Mouse (Mus musculus): ENCODE results near the gene Dzip1.

Dzip1 gene

DNA sequence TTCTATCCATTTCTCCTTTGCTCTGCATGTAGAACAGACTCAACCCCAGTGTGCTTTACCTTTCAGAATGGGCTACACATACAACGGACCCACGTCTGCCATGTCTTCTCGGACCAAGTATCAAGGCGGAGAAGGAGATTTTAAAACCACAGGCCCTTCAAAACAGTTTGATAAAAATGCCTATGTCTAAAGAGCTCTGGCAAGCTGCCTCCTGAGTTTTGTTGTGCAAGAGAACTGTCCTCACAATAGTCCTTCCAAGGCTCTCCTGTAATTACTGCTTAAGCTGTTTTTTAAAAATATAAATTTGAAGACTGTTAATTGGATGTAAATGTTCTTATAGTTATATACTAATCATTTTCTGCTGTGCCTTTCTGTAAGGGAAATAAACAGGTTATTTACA is 51.1 kb downstream of the Dzip1 start:
- no peak for DNase-seq (ENCODE audit: low read depth, low spot score)

- DNase-seq (ENCODE audit: low read depth, low spot score), result no peak
These were observed 55.5 kb downstream of the Dzip1 start for GRCm38 (mm10) chr14:118869712-118870111.

DNA sequence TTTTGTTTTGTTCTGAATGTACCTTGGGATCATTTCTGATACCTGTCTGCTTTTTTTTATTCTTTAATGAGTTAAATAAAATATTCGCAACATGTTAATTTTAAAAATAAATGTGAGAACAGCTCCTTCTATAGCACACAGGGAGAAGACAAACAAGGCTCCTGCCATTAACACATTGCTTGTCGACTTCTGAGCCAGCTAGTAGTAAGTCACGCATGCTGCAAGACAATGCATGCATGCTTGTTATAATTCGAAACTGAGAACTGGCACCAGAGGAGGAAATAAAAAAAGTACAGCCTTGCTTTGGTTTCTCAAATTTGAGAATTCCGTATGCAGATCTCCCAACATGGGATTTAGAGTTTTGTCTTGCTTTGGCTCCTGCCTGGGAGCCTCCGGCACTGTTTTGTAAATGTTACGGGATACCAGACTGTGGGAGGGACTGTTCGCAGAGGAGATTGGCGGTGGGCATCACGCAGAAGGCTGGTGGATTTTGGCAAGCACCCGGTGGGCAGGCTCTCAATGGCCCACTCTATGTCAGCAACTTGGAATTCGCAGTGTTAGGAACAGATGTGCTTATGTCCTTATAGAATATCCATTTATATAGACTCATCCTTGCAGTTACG is 57.0 kb downstream of the Dzip1 start:
- no peak for DNase-seq (ENCODE audit: low read depth, low spot score)

DNA sequence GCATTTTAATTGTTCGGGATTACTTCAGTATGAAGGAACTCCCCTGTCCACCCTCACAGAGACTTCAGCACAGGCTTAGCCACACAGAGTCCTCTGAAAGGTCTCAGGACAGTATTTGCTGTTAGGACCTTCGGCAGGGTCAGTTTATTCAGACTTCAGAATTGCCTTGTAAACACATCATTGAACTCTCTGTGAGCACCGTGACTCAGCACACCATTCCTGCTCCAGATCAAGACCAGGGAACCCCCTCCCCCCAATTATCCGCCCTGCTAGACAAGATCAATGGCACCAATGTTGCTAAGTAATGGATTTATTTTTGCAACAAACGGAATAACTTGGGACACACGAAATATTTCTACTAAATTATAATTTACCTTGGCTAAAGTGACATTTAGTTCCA is 57.9 kb downstream of the Dzip1 start:
- no peak for DNase-seq (ENCODE audit: low read depth, low spot score)

DNA sequence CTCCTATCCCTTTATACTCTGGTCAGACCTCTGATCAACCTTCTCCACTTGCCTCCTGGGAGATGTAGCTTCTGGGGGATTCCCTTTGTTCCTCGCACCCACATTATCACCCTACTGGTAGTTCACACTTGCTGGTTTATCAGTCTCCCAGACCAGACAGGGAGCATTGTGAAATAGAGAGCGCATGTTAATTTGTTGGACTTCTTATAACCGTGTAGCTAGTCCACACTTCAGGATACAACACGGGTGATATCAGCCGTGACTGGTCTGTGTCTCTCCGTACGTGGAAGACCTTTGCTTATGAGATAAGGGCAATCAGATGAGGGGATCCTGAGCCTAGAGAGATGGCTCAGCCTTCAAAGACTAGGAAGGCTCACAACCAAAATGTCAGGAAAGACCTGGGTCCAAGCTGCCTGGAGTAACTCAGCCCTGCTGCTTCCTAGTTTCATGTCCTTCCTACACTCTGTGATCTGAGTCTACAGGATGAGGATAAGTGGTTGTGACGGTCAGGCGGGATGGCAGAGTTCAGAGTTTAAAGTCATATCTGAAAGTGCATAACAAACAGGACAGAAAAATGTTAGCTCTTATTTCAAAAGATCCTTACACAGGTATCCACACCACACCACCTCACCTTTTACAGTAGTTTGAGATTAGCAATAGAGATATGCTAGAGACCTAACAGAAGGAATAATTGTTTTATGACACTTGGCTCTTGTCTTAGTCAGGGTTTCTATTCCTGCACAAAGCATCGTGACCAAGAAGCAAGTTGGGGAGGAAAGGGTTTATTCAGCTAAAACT is 59.0 kb downstream of the Dzip1 start:
- DNase-seq (ENCODE audit: low read depth, low spot score), result no peak

GRCm38 (mm10) chr14:118864905-118865304 is 60.4 kb downstream of the Dzip1 start:
- DNase-seq (ENCODE audit: low read depth, low spot score), result no peak

DNA sequence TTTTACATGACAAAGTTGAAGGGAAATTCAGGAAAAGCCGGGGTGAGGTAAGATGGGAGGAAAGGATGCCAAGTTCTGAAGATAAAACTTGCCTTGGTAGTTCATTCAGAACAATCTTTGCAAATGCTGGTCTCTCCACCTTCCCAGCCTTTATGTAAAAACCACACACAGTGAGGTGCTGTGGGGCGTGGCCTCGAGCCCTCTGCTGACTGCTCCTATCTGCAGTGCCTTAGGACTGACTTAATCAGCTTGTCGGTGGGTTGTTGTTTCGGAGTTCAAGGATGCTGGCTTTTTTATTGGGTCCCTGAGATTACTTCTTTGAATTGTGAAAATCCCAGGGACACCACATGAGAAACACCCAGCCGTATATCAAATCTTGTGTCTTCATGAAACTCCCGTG is 63.0 kb downstream of the Dzip1 start:
- DNase-seq (ENCODE audit: low read depth, low spot score), result no peak

DNA sequence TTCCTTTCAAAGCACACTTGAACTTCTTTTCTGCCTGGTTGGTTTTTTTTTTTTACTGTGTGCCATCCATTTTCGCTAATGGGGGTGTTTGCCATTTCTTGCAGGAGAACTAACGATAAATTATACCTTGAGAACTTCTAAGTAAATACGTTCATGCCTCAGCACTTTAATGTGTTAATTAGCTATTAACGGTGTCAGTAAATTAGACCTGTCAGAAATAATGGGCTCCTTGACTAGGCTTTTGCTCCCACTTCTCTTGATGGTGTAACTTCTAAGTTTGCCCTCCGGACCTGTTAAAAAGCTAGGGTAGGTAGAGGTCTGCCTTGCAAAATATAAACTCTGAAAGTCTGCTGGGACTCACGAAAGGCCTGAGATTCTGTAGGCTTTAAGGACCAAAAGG is 66.9 kb downstream of the Dzip1 start:
- DNase-seq (ENCODE audit: low read depth, low spot score), result no peak

GRCm38 (mm10) chr14:118856563-118856962 is 68.7 kb downstream of the Dzip1 start:
- no peak for DNase-seq (ENCODE audit: low read depth, low spot score)

DNA sequence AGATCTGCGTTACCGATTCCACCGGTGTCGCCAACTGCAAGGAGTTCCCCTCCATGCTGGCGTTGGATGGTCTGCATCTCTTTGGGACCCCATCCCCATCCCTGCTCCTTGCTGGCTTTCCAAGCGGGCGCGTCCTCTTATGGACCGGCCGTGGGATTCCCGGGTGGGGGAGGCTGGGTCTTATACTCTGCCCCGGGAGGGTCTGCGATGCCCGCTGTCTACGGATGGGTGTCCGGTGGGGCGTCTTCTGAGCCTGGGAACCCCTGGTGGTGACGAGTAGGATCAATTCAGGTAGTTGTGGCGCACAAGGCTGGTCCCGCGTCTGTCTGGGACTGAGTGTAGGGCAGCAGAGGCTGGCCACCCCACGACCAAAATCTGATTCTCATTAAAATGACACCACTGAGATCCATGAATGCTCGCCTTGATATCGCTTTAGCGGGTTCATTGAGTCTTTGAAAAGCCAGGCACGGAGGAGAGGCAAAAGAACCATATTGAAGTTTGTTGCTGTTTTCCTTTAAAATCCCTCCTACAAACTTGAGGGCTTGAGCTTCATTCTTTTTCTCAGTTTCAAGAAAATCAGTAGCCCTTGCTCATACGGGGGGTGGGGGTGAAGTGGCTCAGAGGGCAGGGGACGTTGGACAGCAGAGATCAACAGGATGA is 70.0 kb downstream of the Dzip1 start:
- DNase-seq (ENCODE audit: low read depth, low spot score), result no peak

GRCm38 (mm10) chr14:118854371-118855114 is 70.7 kb downstream of the Dzip1 start:
- DNase-seq (ENCODE audit: low read depth, low spot score), result no peak

GRCm38 (mm10) chr14:118851496-118852107 is 73.7 kb downstream of the Dzip1 start:
- DNase-seq (ENCODE audit: low read depth, low spot score), result no peak

DNA sequence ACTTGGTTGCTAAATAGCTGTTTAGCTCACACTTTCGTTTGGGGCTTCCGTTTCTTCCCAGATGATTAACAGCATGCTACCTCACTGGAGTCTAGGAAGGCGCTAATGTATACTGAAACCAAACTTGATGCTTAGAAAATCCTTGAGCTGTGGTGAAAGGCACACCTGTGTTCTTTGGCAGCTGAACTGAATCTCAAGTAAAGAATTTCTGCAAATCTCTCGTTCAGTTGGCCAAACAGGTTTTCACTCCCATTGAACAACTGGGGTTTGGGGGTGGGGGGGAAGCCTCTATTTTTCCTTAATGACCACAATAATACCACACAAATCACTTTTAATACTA is 74.6 kb downstream of the Dzip1 start:
- no peak for DNase-seq (ENCODE audit: low read depth, low spot score)

DNA sequence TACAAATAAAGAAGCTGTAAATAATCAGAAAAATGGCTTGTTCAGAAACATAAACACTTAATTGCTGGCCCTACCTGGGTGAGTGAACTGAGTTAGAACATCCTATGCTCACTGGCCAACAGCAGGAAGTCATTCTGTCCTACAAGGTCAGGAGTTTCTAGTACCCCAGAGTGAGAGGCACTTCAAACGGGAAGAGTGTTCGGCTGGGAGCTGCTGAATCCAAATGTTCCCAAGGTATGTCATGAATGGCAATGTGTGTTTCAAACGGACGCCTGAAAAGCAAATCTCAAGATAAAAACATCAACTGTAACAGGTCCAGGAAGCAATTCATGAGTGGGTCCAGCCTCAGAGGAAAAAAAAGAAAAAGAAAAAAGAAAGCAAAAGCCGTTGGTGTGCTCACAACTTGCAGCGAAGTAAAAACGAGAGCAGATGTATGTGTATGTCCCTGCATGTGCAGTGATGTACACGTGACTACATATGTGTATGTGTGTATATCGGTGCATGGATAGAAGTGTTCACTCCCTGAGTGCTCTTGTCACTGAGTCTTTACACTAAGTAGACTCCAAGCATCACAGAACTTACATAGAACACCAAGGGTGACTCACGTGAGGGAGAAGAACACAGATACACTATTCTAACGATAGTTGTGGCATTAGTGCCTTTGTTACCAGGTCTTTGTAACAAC is 75.1 kb downstream of the Dzip1 start:
- DNase-seq (ENCODE audit: low read depth, low spot score), result no peak

- no peak for DNase-seq (ENCODE audit: low read depth, low spot score)
These were observed 77.1 kb downstream of the Dzip1 start for GRCm38 (mm10) chr14:118848171-118848570.

DNA sequence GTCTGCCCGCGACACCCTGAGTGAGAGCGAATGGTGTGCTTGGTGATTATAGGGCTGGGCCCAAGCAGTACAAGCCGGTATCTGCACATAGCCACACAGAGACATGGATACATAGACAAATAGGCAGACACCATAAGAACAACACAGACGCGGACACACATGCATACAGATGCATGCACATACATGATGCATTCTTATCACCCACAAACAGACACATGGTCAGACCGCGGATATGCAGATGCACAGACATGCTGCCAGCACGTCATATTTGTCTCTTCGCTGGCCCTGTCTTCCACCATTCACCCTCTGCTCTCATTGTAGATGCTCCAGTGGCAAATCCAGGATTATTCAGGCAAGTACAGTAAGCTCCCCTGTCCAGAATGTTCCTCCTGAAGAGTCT is 78.4 kb downstream of the Dzip1 start:
- no peak for DNase-seq (ENCODE audit: low read depth, low spot score)

- no peak for DNase-seq (ENCODE audit: low read depth, low spot score)
These were observed 82.9 kb downstream of the Dzip1 start for GRCm38 (mm10) chr14:118842353-118842752.

- no peak for DNase-seq (ENCODE audit: low read depth, low spot score)
These were observed 85.2 kb downstream of the Dzip1 start for GRCm38 (mm10) chr14:118840027-118840426.

GRCm38 (mm10) chr14:118839416-118839815 is 85.8 kb downstream of the Dzip1 start:
- DNase-seq (ENCODE audit: low read depth, low spot score), result no peak

GRCm38 (mm10) chr14:118838556-118839120 is 86.6 kb downstream of the Dzip1 start:
- no peak for DNase-seq (ENCODE audit: low read depth, low spot score)

DNA sequence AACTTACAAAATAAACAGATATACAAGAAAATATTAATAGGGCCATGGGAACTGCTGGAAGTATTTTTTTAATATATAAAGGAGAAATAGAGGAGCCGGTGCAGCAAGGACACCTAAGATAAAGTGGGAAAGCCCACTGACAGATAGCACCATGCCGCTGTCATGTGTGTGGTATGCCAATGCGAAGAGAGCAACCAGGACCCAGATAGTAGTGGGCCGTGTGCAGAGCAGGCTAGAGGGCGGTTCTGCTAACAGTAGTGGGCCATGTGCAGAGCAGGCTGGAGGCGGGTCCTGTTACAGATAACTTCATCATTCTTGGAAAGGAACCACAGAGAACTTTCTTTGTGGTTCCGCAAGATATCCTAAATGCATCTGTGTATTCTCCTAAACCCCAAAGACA is 88.5 kb downstream of the Dzip1 start:
- no peak for DNase-seq (ENCODE audit: low read depth, low spot score)
